Mouse (Mus musculus) kidney, adult 10 weeks (tissue): ENCODE data around the gene Prdm2. TPM values are rescaled to one million over a fixed set of nuclear protein-coding genes. Genes with fewer than 3 reads are reported as not detected.

Experiments
- polyA plus RNA-seq: library from polyadenylated mRNA; stranded (reverse); fragments of 350-450 nt; fragmentation: Illumina TruSeq; extraction: RNeasy Lipid Tissue Mini Kit (QIAGEN cat#74804); gene quantifications from one replicate; pipeline ENCODE4 v1.2.3, GENCODE M21; 2014; ENCODE audit warnings: low read depth, low replicate concordance

Gene Prdm2
- polyA plus RNA-seq = 14.3 TPM

DNA sequence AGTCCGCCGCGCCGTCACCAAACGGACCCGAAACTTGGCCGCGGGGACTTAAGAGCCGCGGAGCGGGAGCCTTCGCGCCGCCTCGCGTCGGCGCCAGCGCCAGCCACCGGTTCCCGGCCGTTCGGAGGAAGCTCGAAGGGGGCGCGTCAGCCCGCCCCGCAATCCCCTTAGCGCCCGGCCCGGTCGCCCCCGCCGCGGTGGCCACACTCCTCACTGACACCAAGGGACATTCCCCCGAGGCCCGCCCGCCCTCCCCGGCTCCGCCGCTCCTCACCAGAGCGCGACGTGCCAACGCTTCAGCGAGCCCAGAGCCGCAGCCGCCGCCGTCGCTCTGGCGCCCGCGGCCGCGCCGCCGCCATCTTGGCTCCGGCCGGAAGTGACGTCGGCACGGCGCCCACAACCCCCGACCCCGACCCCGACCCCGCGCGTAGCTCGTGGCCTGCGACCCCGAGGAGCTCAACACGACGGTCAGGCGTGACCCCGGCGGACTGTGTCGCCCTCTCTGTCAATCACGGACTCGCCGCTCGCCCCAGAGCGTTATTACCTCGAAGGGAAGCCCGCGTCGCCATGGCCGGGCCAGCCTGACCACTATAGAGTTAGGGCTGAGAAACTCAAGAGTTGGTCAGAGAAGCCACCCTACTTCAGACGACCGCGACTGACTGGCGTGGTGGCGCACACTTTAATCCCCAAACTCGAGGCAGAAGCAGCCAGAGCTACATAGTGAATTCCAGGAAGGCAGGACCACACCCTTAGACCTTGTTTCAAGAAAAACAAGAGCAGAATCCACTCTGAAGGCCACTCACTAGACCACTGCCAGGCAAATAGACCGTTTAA is at the start of gene Prdm2:
Gene Prdm2 (minus strand): TSS at position 655 of the 834 bp plus-strand sequence.

Other genes starting within 250 kb of the Prdm2 start
- gene Pdpn, start 86.6 kb upstream of the Prdm2 start, polyA plus RNA-seq = 9.2 TPM
- gene Lrrc38, start 136.8 kb upstream of the Prdm2 start, polyA plus RNA-seq = not detected
- not detected for gene Pramel1, start 181.4 kb upstream of the Prdm2 start, polyA plus RNA-seq
- 14.5 TPM for gene Pramef8, start 199.4 kb upstream of the Prdm2 start, polyA plus RNA-seq
- not detected for gene Oog4, start 237.3 kb upstream of the Prdm2 start, polyA plus RNA-seq